8 mouse cellular contexts compared by ENCODE assay signal in the genomic region with DNA sequence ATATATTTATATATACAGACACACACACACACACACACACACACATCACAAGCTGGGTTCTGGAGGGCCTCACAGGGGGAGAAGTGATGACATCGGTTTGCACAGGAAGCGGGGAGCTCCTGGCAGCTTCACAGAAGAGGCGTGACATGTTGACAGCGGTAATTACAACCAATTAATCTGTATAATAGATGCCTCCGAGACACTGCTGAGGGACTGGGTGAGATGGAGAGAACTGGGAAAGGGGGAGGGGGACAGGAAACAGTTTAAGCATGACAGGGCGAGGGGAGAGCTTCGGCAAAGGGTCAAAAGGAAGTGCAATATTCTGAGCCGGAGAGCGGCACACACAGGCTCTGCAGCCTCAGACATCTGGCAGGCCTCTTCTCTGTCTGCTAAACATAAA.
DNase-seq lines count a peak whose midpoint lies in the region; ATAC-seq and TF ChIP-seq lines count a peak whose summit lies in the region.

No protein-coding gene starts in this region.

- H3K9me3 ChIP-seq in forebrain, embryonic 16.5 days (ENCODE audit: control insufficient read depth, low read length), result no peaks in the 10 kb centered on the region
- no peaks in the 10 kb centered on the region for H3K9me3 ChIP-seq in intestine, embryonic 16.5 days (ENCODE audit: control insufficient read depth, low read length)
- no peaks in the 10 kb centered on the region for H3K9me3 ChIP-seq in lung, embryonic 15.5 days
- no peaks in the 10 kb centered on the region for H3K9me3 ChIP-seq in neural tube, embryonic 15.5 days (replicated peaks)

- peak; percentile 95 for ATAC-seq in forebrain, embryonic 16.5 days
- ATAC-seq in intestine, embryonic 16.5 days, result peak; percentile 90
- ATAC-seq in lung, embryonic 15.5 days (ENCODE audit: borderline replicate concordance, extremely low read depth, low FRiP score, low TSS enrichment), result peak; percentile 92
- ATAC-seq in neural tube, embryonic 15.5 days (ENCODE audit: low FRiP score), result peak; percentile 68; the same call in 1 of the 2 replicates

- peak overlapping the region; percentile 30; the same call in 1 of the 2 replicates for H3K9ac ChIP-seq in forebrain, embryonic 16.5 days (replicated peaks; ENCODE audit: low read depth, low read length)
- H3K9ac ChIP-seq in intestine, embryonic 16.5 days (ENCODE audit: low read depth, low read length), result no peak overlapping the region
- no peak overlapping the region for H3K9ac ChIP-seq in lung, embryonic 15.5 days
- H3K9ac ChIP-seq in neural tube, embryonic 15.5 days (replicated peaks), result no peak overlapping the region

- intact Hi-C loops in left cerebral cortex, postnatal 4 days (cut with DNase I), result no loop called here
- intact Hi-C loops in left cerebral cortex, adult 2 months (cut with DNase I), result no loop called here

- no peak for TF ChIP-seq CTCF in left cerebral cortex, adult 2 months (IDR thresholded peaks at IDR 0.05)

- H3K27me3 ChIP-seq in forebrain, embryonic 16.5 days (replicated peaks; ENCODE audit: control insufficient read depth, insufficient read depth, low read length), result no peaks in the 10 kb centered on the region
- H3K27me3 ChIP-seq in intestine, embryonic 16.5 days (replicated peaks; ENCODE audit: control insufficient read depth, insufficient read depth, low read length), result no peaks in the 10 kb centered on the region
- no peaks in the 10 kb centered on the region for H3K27me3 ChIP-seq in lung, embryonic 15.5 days
- no peaks in the 10 kb centered on the region for H3K27me3 ChIP-seq in neural tube, embryonic 15.5 days (replicated peaks)

- H3K4me1 ChIP-seq in forebrain, embryonic 16.5 days (replicated peaks; ENCODE audit: control insufficient read depth, insufficient read depth, low read length), result peaks cover 8% of the 10 kb centered on the region
- H3K4me1 ChIP-seq in intestine, embryonic 16.5 days (ENCODE audit: control insufficient read depth, insufficient read depth, low read length), result peaks cover 17% of the 10 kb centered on the region
- peaks cover 19% of the 10 kb centered on the region for H3K4me1 ChIP-seq in lung, embryonic 15.5 days
- peaks cover 9% of the 10 kb centered on the region for H3K4me1 ChIP-seq in neural tube, embryonic 15.5 days

- no peak overlapping the region for H3K4me3 ChIP-seq in left cerebral cortex, adult 2 months
- H3K4me3 ChIP-seq in forebrain, embryonic 16.5 days (replicated peaks; ENCODE audit: low read length), result peak overlapping the region; percentile 10; the same call in 1 of the 2 replicates
- H3K4me3 ChIP-seq in intestine, embryonic 16.5 days (ENCODE audit: low read length), result no peak overlapping the region; the same call in 1 of the 2 replicates
- no peak overlapping the region for H3K4me3 ChIP-seq in lung, embryonic 15.5 days
- no peak overlapping the region for H3K4me3 ChIP-seq in neural tube, embryonic 15.5 days (replicated peaks)

- peak; percentile 59 for DNase-seq in left cerebral cortex, postnatal 4 days
- no peak for DNase-seq in left cerebral cortex, adult 2 months (ENCODE audit: extremely low spot score in 1 of 2, low spot score in 2 of 2)
- DNase-seq in cerebellum, postnatal 25 days, result no peak
- no peak for DNase-seq in layer of hippocampus, adult 8-10 months (ENCODE audit: low spot score in 2 of 2)

- H3K27ac ChIP-seq in left cerebral cortex, adult 2 months, result no peak overlapping the region
- 0 out of 2 replicates have a peak overlapping the region, but pooled peaks have one; percentile 27 for H3K27ac ChIP-seq in forebrain, embryonic 16.5 days (ENCODE audit: low read length)
- peak overlapping the region; percentile 76 for H3K27ac ChIP-seq in intestine, embryonic 16.5 days (ENCODE audit: low read length)
- H3K27ac ChIP-seq in lung, embryonic 15.5 days, result peak overlapping the region; percentile 76
- 0 out of 2 replicates have a peak overlapping the region, but pooled peaks have one; percentile 30 for H3K27ac ChIP-seq in neural tube, embryonic 15.5 days (replicated peaks)

- 4% methylated on average over 9 of the region's 9 CpGs for WGBS in forebrain, embryonic 16.5 days
- WGBS in intestine, embryonic 16.5 days, result 33% methylated on average over 9 of the region's 9 CpGs
- WGBS in lung, embryonic 15.5 days, result 26% methylated on average over 9 of the region's 9 CpGs
- WGBS in neural tube, embryonic 15.5 days, result 4% methylated on average over 9 of the region's 9 CpGs

- peak overlapping the region; percentile 41 for H3K4me2 ChIP-seq in forebrain, embryonic 16.5 days (ENCODE audit: low read length)
- H3K4me2 ChIP-seq in intestine, embryonic 16.5 days (ENCODE audit: low read depth, low read length), result peak overlapping the region; percentile 25; the same call in 1 of the 2 replicates
- H3K4me2 ChIP-seq in lung, embryonic 15.5 days, result peak overlapping the region; percentile 17; the same call in 1 of the 2 replicates
- H3K4me2 ChIP-seq in neural tube, embryonic 15.5 days, result peak overlapping the region; percentile 38

- H3K36me3 ChIP-seq in forebrain, embryonic 16.5 days (ENCODE audit: control insufficient read depth, insufficient read depth), result no peaks in the 10 kb centered on the region
- H3K36me3 ChIP-seq in intestine, embryonic 16.5 days (ENCODE audit: control insufficient read depth, insufficient read depth, low read length), result no peaks in the 10 kb centered on the region
- H3K36me3 ChIP-seq in lung, embryonic 15.5 days, result no peaks in the 10 kb centered on the region
- no peaks in the 10 kb centered on the region for H3K36me3 ChIP-seq in neural tube, embryonic 15.5 days
